Mouse (Mus musculus): Measurements from ENCODE around the gene Ctsl.

- no peak for TF ChIP-seq CTCF (IDR thresholded peaks at IDR 0.05; ENCODE audit: borderline replicate concordance, insufficient read depth, low read depth, low read length)
- TF ChIP-seq POLR2A (IDR thresholded peaks at IDR 0.05; ENCODE audit: borderline replicate concordance, insufficient read depth, low read length), result no peak
Measured at GRCm38 (mm10) chr13:64361020-64361419, 9.7 kb downstream of the Ctsl start.

Measured in cerebellum, adult 2 months (tissue).